Mouse (Mus musculus): Measurements from ENCODE around the gene Hoga1.
"Not testable (repeated sequence)": the region's sequence is repeated elsewhere in the genome, so short reads cannot be mapped to it uniquely, and the experiment has no call there.

Gene Hoga1

DNA sequence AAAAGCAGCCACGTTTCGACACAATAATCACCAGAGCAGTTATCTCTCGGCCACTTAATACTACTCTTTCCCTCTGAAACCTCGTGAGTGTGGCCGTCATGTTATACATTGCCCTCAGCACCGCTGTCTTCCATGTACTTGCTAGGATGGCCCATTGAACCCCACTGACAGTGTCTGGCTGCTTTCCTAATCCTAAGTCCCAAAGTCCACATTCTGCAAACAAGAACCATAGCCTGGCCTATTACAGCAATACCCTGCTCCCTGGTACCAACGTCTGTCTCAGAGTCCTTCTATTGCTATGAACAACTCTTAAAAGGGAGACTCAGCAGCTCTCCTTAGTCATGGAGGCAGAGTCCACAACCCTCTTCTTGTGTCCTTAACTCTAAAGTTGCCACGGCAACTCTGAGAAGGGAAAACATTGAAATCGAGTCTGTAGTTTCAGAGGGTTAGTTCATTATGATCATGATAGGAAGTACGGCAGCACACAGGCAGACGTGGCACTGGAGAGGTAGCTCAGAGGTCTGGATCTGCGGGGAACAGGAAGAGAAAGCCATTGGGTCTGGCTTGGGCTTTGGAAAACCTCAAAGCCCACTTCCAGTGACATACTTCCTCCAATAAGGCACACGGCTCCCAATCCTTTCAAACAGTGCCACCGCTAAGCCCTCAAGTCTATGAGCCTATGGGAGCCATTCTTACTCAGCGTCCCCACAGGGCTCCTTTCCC, 26.6 kb downstream of the Hoga1 start:
- DNase-seq: peak; percentile 52

DNA sequence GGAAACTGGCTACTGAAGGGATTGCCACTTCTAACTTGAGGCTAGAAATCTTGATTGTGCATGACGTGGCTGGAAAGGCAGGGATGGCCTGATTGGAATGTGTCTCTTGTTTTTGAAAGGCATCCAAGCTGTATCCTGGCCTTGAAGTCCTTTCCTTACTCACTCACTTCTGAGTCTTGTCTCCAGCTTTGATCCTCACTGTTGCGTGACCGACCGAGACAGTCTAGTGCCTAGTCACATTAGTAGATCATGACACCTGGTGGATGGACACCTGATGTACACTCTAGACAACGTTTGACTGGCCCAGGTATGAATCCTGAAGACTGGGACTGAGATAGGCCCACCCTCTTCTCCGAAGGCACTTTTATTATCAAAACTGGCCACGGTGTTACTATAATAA, 27.4 kb downstream of the Hoga1 start:
- peak; percentile 66 for DNase-seq

DNA sequence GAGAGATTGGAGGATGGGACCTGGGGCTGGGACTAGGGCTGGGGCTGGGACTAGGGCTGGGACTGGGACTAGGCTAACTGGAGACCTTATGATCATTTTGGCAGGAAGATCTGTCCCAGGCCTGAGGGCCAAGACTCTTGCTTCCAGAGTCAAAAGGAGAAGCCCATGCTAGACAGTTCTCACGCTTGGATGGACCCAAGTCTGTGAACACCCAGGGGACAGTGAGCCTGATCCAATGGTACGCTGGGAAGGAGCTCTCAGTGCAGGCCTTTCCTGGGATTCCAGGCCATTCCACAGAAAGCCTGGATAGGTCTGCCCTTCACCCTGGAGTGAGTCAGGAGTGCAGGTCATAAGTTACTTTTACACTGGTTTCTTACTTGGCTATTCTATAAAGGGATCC, 29.6 kb downstream of the Hoga1 start:
- DNase-seq: no peak

DNA sequence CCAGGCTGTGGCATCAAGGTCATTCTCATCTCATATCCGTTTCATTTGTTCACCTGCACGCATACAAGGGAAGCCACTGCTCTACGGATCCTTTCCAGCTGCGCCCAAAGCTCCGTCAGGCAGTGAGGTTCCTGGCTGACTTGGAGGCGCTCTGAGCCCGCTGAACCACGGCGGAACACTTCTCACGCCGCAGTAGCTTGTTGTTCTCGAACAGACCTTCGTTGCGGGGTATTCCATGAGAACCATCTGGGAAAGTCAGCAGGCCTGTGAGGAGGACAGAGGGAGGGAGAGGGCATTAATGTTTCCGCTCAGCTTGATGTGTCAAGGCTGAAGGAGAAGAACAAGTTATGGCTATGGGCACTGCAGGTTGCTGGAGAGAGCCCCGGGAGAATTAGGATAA, 30.6 kb downstream of the Hoga1 start:
- no peak for DNase-seq

DNA sequence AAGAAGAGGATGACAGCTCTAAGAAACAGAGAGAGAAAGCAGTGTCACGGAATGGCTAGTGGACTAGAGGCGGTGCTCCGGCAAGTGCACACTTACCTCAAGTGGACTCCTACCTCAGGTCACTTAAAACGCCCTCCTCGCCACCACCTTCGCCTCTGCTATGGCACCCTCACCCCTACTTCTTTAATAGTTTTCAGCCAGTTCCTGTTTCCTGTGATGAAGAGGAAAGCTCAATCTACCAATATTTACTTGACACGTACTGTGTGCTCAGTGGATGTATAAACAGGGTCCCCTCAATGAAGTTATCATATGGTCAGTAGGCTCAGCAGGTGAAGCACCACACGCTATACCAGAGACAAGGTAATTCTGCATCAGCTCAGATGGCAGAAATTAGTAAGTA, 33.2 kb downstream of the Hoga1 start:
- no peak for DNase-seq

DNA sequence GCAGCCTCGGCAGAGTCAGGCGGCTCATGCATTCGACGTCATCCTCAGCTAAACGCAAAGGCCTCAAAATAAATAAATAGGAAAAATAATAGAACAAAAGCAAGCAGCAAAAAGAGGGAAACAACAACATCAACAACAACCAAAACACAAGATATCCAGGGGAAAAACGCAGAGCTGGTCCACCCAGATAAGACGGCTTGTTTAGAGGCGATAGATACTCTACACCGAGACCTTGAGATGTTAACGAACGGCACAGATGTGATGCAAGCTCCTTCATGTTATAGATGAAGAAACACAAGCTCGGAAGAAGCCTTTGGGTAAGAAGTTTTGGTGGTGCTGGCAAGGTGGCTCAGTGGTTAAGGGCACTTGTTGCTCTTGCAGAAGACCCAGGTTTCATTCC, 33.6 kb downstream of the Hoga1 start:
- DNase-seq: no peak

DNA sequence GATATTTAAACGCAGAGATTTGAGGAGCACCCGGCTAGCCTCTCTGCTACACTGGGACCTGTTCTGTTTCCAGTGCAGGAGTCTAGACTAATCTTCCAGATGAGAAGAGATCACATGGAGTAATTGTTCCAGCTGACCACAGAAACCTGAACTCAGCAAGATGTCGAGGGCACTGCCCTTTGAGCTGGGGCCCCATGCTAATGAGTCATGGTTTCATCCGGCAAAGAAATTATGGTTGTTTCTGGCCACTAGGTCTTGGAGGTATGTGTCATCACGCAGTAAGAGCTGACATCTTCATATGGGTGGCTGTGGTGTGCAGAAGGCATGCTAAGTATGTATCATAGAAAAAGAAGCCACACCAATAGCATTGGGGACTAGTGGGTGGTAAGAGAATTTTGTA, 34.5 kb downstream of the Hoga1 start:
- no peak for DNase-seq

DNA sequence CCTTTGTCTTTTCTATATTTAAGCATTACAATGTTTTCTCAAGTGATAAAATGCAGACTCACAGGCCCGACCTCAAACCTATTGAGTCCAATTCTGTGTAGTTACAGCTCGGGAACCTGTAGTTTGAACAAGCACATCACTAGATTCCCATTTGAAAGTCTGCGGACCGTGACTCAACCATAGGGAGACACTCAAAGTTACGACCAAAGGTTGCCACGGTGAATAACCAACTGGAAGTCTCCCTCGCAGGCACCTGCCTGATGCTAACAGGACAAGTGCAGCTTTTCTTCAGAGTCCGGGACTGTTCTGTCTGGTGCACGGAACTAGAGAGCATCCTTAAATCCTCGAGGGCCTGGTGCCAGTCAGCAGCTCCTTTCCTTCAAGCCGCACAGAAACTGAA, 35.1 kb downstream of the Hoga1 start:
- DNase-seq: no peak

DNA sequence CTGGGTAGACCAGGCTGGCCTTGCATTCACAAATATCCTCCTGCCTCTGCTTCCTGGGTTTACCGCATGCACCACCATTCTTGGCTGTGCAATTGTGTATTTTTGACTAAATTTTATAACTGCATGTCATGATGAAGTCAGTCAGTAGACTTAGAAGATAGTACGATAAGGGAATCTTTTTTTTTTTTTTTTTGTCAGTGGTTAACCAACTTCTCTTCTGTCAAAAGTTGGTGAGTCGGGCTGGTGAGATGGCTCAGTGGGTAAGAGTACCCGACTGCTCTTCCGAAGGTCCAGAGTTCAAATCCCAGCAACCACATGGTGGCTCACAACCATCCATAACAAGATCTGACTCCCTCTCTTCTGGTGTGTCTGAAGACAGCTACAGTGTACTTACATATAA, 36.2 kb downstream of the Hoga1 start:
- DNase-seq: not testable (repeated sequence)

DNA sequence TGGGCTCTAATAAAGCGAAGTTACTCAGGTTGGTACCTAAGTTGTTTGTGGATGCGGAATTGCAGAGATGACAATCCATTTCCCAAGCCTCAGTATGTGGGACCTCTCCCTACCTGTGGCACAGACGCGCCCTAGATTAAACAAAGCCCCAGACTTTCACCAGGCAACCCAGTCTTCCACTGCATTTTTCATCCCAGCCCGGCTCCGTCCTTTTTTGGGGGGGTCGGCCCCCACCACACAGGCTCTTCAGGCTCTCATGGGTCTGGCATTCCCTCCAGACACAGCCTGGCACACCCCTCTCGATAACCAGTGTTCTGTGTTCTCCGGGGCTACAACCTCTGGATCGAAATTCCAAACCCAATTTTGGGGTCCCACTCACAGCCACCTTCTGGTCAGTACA, 40.3 kb downstream of the Hoga1 start:
- no peak for DNase-seq

DNA sequence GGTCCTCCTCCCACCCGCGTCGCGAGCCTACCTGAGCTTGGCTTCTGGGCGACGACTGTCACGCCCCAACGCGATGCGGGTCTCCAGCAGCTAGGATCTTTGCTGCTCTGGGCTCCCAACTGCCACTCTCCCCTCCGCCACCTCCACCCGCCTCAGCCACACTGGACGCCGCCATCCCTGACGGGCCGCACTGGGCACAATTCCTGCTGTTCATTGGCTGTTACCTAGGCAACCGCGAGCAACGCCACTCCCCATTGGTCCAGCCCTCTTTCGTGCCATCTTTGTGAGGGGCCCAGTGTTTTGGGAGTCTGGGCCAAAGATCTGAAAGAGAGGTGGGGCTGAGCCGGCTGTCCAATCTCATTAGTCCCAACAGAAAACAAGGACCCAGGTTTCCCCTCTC, 40.8 kb downstream of the Hoga1 start, which contains the start of gene Morn4:
TSS of gene Morn4 (minus strand) at position 192 of the 400 bp plus-strand sequence.
- peak; percentile 92 for DNase-seq

DNA sequence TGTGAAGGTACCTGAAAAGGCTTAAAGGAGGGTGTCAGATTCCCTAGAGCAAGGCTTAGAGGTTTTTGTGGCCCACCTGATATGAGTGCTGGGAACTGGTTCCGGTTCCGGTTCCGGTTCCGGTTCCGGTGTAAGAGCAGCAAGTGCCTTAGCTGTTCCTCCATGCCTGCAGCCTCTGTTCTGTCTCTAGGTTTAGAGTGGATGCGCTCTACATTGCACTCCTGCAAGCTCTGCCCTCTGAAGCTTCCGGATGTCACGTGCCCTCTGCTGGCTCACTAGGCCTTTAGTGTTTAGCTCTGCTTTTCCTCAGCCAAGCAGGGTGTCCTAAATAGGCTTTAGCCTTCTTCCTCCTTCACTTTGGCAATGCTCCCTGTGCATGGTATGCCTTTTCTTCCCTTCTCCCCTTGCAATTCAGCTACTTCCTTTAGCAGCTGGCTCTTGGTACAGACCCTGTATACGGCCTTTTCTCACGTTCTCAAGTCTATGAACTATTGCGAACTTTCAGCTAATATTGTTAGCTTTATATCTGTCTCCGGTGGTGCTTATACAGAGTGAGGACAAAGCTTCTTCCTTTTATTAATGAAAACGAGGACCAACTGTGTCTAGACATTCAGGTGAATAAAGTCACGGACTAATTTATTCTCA, 43.8 kb downstream of the Hoga1 start:
- DNase-seq: peak; percentile 73

DNA sequence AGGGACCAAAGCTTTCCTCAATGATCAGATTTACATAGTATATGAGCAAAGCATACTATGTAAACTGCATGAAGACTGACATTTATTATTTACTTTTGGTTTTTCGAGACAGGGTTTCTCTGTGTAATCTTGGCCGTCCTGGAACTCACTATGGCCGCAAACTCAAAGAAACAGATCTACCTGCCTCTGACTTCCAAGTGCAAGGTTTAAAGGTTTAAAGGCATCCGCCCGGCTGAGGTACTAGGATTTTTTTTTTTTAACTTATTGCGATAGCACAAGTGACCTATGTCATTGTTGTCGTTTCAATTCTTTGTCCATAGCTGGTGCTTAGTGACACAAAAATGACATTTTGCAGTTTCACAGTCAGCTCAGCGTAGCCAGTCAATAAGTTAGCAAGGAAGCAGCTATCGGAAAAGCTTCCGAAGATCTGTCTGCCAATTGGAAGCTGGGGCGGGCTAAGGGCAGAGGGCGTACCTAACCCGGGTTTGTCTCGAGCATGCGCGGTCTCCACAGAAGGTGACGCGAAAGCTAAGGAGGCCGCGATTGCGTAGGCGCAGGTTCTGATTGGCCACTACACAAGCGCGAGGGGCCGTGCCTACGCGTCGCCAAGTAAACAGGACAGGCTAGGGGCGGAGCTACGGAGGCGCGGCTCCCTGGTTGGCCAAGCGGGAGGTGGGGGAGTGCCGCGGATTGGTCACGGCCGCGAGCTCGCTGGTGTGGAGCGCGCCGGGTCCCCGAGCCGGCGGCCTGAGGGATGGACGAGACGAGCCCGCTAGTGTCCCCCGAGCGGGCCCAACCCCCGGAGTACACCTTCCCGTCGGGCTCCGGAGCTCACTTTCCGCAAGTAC, 44.6 kb downstream of the Hoga1 start, which contains the start of gene Pi4k2a:
TSS of gene Pi4k2a (plus strand) at position 723 of the 848 bp plus-strand sequence.
- DNase-seq: peak; percentile 99

DNA sequence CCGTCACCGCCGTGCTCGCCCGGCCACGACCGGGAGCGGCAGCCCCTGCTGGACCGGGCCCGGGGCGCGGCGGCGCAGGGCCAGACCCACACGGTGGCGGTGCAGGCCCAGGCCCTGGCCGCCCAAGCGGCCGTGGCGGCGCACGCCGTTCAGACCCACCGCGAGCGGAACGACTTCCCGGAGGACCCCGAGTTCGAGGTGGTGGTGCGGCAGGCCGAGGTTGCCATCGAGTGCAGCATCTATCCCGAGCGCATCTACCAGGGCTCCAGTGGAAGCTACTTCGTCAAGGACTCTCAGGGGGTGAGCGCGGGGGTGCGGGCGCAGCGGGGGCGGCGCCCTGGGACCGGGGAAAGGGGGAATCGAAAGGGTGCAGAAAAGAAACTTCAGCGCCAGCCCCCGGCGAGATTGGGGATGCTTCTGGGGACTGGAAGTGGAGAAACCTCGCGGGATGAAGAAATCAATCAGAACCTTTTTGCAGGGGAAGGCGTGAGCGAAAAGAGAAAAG, 45.3 kb downstream of the Hoga1 start:
- no peak for DNase-seq

DNA sequence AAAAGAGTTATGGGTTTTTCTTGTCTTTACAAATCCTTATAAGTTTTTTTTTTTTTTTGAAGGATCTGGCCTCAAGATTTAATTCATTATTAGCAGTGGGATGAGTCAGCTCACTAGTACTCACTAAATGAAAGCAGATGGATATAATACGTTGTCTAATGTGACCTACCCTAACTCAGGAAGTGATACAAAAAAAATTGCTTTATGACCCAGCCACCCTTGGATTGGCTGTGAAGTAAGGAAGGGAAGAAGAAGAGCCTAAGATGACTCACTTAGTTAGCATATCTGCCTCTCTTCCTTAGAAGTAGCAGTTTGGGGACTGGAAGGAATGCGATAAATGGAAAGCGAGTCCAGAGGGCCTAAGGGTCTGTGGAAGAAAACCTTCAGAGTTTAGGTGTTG, 54.0 kb downstream of the Hoga1 start:
- DNase-seq: no peak

DNA sequence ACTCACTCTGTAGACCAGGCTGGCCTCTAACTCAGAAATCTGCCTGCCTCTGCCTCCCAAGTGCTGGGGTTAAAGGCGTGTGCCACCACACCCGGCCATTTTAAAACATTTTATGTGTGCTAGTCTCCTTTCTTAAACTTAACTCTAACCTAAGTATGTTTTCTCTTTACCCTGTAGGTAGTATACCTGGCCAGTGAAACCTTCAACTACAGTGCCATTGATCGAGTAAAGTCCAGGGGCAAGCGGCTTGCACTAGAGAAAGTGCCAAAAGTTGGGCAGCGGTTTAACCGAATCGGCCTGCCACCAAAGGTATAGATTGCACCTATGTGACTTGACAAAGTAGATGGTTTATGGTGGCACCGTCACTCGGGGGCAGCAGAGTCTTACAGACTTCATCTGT, 59.3 kb downstream of the Hoga1 start:
- no peak for DNase-seq

DNA sequence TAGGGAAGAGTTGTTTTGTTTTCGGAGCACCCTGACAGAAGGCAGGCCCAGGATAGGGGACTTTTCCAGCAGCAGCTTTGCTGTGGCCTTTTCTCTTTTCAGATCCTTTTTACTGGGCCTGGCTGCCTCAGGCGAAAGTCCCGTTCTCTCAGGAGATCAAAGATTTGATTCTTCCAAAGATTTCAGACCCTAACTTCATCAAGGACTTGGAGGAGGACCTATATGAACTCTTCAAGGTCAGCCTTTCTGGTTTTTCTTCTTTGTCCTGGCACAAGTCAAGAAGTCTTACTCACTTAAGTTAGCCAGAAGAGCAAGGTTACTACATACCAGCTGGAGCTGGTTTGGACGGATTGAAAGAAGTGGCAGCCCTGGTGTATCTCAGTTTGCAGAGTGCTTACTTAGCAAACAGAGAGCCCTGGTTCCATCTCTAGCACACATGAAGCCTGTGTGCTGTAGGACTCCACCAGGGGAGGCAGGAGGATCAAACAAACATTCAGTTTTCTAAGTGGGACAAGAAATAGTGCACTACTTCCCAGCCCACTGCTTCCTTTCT, 70.4 kb downstream of the Hoga1 start:
- no peak for DNase-seq

DNA sequence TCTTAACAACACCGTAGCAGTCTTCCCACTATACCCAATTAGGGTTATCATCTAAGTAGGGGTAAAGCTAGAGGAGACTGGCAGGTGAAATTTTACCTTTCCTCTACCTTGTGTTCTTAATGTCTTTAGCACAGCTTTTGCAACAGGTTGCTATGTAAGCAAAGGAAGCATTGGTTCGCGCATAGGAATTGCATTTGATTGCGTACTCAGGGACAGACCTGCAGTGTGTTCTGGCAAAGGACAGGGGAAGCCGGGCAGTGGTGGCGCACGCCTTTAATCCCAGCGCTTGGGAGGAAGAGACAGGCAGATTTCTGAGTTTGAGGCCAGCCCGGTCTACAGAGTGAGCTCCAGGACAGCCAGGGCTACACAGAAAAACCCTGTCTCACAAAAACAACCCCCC, 72.7 kb downstream of the Hoga1 start:
- no peak for DNase-seq

DNA sequence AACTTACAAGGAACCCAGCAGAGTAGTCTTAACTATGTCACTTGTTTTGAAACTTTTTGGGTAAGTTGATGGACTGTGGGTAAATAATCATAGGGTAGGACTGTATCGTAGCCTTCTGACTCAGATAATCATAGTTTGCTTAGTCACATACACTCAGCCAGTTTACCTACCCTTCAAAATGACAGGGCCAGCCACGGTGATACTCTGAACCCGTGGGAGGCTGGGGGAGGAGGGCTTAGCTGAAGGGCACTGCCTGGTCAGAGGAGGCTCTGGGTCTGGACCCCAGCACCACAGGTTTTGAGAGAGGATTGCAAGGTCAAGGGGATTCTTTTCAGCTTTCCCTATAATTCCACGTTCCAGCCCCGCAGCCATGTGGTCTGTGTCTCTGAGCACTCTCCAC, 73.2 kb downstream of the Hoga1 start:
- no peak for DNase-seq

DNA sequence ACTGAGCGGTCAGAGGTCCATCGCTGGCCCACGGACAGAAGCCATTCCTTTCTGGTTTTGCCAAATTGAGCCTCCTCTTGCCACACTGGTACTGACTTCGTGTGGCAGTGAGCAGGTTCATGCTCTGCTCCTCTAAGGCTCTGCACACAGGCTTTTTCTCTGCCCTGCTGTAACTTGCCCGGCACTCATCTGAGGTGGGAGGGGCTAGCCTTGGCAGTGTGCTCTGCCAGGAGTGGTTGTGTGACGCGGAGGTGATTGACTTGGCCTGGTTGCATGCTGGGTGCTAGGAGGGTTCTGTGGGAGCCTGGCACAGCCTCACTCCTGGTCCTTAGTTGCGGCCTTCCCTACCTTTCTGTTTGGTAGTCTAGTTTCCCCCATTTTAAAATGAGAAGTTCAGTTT, 75.0 kb downstream of the Hoga1 start:
- no peak for DNase-seq
